Mouse (Mus musculus) midbrain, embryonic 11.5 days (tissue): Measurements from ENCODE around the gene Atg101. TPM values are rescaled to one million over a fixed set of nuclear protein-coding genes. Genes with fewer than 3 reads are reported as not detected.

ENCODE experiments used
- ATAC-seq: fragments of 200-750 bp; cut with Nextera tagmentation; 2 replicates; pipeline ENCODE4 v1.8.0; 2017; ENCODE audit warnings: moderate TSS enrichment, moderate library complexity; ENCODE audit not compliant: low FRiP score
- DNase-seq: peaks from one replicate; pipeline ENCODE4 v3.0.0; 2015; ENCODE audit warnings: low spot score; ENCODE audit errors: missing footprints
- H3K27ac ChIP-seq: fragments of 300-500 bp; sonication (generic); 2 replicates; pipeline ENCODE4 v1.5.1; 2014; ENCODE audit warnings: low read depth, low read length
- H3K27me3 ChIP-seq: fragments of 300-500 bp; sonication (generic); 2 replicates; pipeline ENCODE4 v1.6.1; 2014; ENCODE audit warnings: mild to moderate bottlenecking, low read length, moderate library complexity, mixed read lengths; ENCODE audit not compliant: control insufficient read depth, insufficient read depth
- H3K36me3 ChIP-seq: fragments of 300-500 bp; sonication (generic); 2 replicates; pipeline ENCODE4 v1.6.1; 2014; ENCODE audit warnings: mild to moderate bottlenecking, low read length, moderate library complexity, mixed read lengths; ENCODE audit not compliant: control insufficient read depth, insufficient read depth
- H3K4me1 ChIP-seq: fragments of 300-500 bp; sonication (generic); 2 replicates; pipeline ENCODE4 v1.6.1; 2014; ENCODE audit warnings: low read length; ENCODE audit not compliant: control insufficient read depth, insufficient read depth
- H3K4me2 ChIP-seq: fragments of 300-500 bp; sonication (generic); 2 replicates; pipeline ENCODE4 v1.6.1; 2014; ENCODE audit warnings: mild to moderate bottlenecking, moderate library complexity
- H3K4me3 ChIP-seq: fragments of 300-500 bp; sonication (generic); 2 replicates; pipeline ENCODE4 v1.5.1; 2014; ENCODE audit warnings: low read depth, low read length
- H3K9ac ChIP-seq: fragments of 300-500 bp; sonication (generic); 2 replicates; pipeline ENCODE4 v1.6.1; 2014; ENCODE audit warnings: low read length
- H3K9me3 ChIP-seq: fragments of 300-500 bp; sonication (generic); 2 replicates; pipeline ENCODE4 v1.6.1; 2016; ENCODE audit warnings: low read length; ENCODE audit not compliant: control insufficient read depth
- WGBS: fragments of 180-500 bp; shearing (Covaris S2); extraction: QIAGEN DNeasy Blood & Tissue Kit; methylation state at CpG from one replicate; pipeline ENCODE4 v1.1.7; 2014; 5-methylcytosine and 5-hydroxymethylcytosine counted together
- polyA plus RNA-seq: library from polyadenylated mRNA; unstranded; fragments of >200 nt; fragmentation: Nextera tagmentation; extraction: Ambion mirVana; gene quantifications from 2 replicates; pipeline ENCODE4 v1.2.1, GENCODE M21; 2014

The Atg101 gene
- polyA plus RNA-seq, 1 experiment from 2014 or later: 67.4 TPM

DNA sequence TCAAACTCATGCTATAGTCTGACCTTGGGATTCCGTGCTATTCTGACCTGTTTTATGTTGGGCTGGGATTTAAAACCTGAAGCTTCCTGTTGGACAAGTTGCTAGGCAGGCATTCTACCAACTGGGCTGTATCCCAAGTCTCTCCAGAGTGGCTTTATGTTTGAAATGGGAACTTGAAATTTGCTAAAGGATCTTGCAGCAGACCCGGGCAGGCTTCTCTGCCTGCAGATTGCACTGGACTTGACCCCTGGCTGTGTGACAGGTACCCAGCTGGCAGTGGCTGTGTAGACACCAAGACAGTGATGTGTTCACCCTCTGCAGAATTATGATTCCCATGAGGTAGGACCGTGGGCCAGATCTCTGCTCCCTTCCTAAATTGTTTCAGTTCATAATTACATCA lies 7.9 kb downstream of the Atg101 start:
- Histone ChIP-seq H3K27ac (no peak overlapping the region), H3K9me3 (no peaks in the 10 kb centered on the region), H3K36me3 (peaks cover 3% of the 10 kb centered on the region; the same call in 1 of the 2 replicates), H3K4me3 (no peak overlapping the region), H3K4me1 (no peaks in the 10 kb centered on the region), H3K27me3 (no peaks in the 10 kb centered on the region), H3K4me2 (no peak overlapping the region), H3K9ac (no peak overlapping the region)
- WGBS: 93% methylated on average over 3 of the region's 3 CpGs
- peak; percentile 21 for DNase-seq
- ATAC-seq: no peak

DNA sequence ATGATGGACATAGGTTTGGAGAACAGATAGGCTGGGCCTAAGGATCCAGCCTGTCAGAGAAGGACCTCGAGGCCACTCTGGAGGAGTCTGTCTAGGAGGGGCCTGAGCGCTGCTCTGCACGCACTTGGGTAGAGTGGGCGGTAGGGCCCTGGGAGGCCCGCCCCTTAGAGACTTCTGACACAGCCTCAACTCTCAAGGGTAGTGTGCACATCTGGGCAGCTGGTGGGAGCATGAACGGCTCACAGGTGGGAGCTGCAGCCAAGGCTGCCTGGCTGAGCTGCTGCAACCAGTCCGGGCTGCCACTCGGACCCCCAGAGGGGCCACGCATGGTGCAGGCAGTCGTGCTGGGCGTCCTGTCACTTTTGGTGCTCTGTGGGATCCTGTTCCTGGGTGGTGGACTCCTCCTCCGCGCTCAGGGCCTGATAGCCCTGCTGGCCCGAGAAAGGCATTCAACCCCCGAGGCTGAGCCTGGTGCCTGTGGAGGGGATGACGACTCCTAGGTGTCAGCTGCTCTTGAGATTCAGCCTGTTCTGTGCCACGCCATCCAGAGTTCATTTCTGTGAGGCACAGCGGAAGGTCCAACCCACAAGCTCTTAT lies 9.1 kb downstream of the Atg101 start, which contains the start of gene 6030408B16Rik:
Gene 6030408B16Rik, plus strand, starts transcription at position 188 of the 597 bp plus-strand sequence.
- Histone ChIP-seq H3K27me3 (no peaks in the 10 kb centered on the region), H3K9ac (no peak within 1 kb of the TSS), H3K4me3 (no peak within 1 kb of the TSS), H3K4me2 (no peak within 1 kb of the TSS), H3K36me3 (peaks cover 3% of the 10 kb centered on the region; the same call in 1 of the 2 replicates), H3K27ac (no peak within 1 kb of the TSS), H3K4me1 (no peaks in the 10 kb centered on the region), H3K9me3 (no peaks in the 10 kb centered on the region)
- ATAC-seq (no peak), DNase-seq (peak; percentile 47)
- WGBS: 67% methylated on average over 18 of the region's 18 CpGs

DNA sequence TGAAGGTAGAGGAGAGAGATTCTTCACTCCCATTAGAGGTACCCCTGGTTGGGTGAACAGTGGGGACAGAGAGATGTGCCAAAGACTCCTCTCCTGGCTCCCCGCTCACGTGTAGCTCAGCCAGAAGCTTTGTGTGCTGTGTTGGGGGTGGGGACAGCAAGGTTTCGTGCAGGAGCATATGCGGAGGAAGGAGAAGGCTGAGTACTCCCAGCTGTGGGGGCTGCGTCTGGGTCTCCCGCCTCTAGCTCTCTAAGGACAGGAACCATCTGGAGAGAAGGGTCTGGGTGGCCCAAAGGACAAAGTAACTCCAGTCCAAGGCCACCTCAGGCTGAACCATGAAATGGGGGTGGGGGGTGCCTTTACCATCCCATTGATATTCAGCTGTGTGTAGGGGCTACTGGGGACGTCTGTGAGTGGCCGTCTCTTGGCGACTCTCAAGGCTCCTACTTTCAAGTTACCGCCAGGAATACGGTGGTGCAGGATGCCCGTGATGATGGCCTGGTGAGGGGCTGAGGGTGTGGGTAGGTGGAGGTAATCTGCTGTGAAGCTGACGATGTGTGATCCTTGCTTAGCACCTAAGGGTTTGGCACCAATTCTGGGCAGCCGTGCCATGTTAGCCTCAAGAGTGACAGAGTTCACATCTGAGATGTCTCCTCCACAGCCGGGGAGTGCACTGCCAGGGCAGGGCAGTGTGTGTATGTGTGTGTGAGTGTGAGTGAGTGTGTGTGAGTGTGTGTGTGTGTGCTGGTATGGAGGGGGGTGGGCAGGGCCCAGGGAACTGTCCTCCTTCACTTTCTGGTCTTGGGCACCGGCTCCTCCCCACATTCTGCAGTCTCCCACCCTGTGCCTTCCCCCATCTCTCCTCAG lies 10.2 kb downstream of the Atg101 start:
- peak; percentile 59 for DNase-seq
- H3K27me3 ChIP-seq: no peaks in the 10 kb centered on the region
- no peak overlapping the region for H3K9ac ChIP-seq
- H3K4me3 ChIP-seq: no peak overlapping the region
- 66% methylated on average over 16 of the region's 16 CpGs for WGBS
- ATAC-seq: no peak
- H3K4me2 ChIP-seq: no peak overlapping the region
- H3K9me3 ChIP-seq: no peaks in the 10 kb centered on the region
- H3K27ac ChIP-seq: no peak overlapping the region
- no peaks in the 10 kb centered on the region for H3K4me1 ChIP-seq
- peaks cover 1% of the 10 kb centered on the region; the same call in 1 of the 2 replicates for H3K36me3 ChIP-seq

DNA sequence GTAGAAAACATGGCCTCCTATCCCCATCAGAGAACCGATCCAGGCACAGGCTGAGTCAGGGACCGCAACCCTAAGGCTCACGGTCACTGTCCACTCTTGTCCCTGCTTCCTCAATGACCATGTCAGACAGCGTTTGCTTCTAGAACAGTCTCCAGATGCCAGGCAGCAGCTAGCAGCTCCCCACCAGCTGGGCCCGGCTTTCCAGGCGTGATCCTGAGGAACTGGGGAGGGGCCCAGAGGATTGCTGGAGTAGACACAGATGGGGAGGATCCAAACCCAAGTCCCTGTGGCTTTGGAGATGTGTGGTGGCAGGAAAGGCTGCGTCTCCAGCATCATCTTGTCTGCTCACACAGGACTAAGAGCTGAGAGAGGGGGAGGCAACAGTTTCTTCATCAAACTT lies 11.0 kb downstream of the Atg101 start:
- 81% methylated on average over 7 of the region's 7 CpGs for WGBS
- Histone ChIP-seq H3K9me3 (no peaks in the 10 kb centered on the region), H3K27ac (no peak overlapping the region), H3K4me3 (no peak overlapping the region), H3K36me3 (no peaks in the 10 kb centered on the region), H3K4me2 (no peak overlapping the region), H3K27me3 (no peaks in the 10 kb centered on the region), H3K9ac (no peak overlapping the region), H3K4me1 (no peaks in the 10 kb centered on the region)
- DNase-seq (peak; percentile 28), ATAC-seq (no peak)

DNA sequence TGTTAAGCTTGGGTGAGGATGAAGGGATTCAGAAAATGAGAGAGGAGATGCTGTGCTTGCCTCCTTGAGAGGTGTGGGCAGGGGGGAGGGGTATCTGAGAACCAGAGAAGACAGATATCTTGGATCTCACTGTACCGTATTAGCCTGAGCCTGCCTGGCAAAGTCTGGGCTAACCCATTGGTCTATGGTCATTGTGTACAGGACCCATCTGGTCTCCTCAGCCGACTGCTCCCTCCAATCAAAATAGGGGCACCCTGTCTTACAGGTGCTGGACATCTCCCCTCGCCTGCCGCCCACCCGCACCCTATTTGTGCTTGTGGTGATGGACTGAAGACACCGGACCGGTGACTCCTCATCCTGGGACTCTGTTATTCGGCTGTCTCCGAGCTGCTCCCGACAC lies 11.5 kb downstream of the Atg101 start:
- Histone ChIP-seq H3K9me3 (no peaks in the 10 kb centered on the region), H3K36me3 (no peaks in the 10 kb centered on the region), H3K9ac (no peak overlapping the region), H3K4me2 (no peak overlapping the region), H3K4me1 (no peaks in the 10 kb centered on the region), H3K27me3 (no peaks in the 10 kb centered on the region), H3K4me3 (no peak overlapping the region), H3K27ac (no peak overlapping the region)
- DNase-seq (peak; percentile 51), ATAC-seq (no peak)
- whole genome bisulfite sequencing: 91% methylated on average over 10 of the region's 10 CpGs

DNA sequence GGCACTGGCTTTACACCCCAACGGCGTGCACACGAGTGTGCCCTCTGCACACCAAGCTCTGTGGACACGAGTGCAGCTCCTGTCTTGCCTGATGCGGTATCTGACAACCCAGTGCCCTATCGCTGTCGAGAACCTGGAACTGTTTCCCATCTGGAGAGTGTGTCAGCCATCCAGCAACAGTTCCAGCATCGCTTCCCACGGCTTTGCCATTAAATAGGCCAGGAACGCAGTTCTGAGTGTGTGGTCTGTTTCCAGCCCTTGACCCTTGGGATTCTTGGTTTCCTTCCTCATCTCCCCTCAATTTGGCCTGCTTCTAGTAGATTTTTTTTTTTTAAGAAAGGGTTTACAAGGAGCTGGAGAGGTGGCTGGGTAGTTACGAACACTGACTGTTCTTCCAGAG lies 12.0 kb downstream of the Atg101 start:
- Histone ChIP-seq H3K4me3 (no peak overlapping the region), H3K9ac (no peak overlapping the region), H3K27me3 (no peaks in the 10 kb centered on the region), H3K27ac (no peak overlapping the region), H3K4me1 (no peaks in the 10 kb centered on the region), H3K9me3 (no peaks in the 10 kb centered on the region), H3K4me2 (no peak overlapping the region), H3K36me3 (no peaks in the 10 kb centered on the region)
- no peak for ATAC-seq
- DNase-seq: no peak
- 90% methylated on average over 11 of the region's 11 CpGs for WGBS

DNA sequence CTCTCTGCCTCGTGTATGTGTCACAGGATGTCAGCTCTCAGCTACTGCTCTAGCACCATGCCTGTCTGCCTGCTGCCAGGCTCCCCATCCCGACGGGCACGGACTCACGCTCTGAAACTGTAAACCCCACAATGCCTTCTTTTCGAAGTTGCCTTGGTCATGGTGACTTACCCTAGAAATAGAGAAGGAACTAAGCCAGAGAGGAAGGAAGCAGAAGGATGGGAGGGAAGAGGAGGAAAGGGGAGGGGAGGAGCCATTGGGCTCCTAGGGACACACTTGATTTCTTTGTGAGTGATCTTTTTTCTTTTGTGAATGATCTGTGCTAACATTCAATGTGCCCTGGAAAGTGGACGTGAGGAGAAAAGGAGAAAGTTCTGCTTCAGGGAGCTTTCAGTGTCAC lies 13.9 kb downstream of the Atg101 start:
- H3K27me3 ChIP-seq: no peaks in the 10 kb centered on the region
- no peak overlapping the region for H3K27ac ChIP-seq
- 29% methylated on average over 7 of the region's 7 CpGs for WGBS
- no peaks in the 10 kb centered on the region for H3K9me3 ChIP-seq
- H3K9ac ChIP-seq: no peak overlapping the region
- H3K4me1 ChIP-seq: no peaks in the 10 kb centered on the region
- no peak overlapping the region for H3K4me3 ChIP-seq
- no peaks in the 10 kb centered on the region for H3K36me3 ChIP-seq
- no peak for DNase-seq
- no peak for ATAC-seq
- H3K4me2 ChIP-seq: no peak overlapping the region

DNA sequence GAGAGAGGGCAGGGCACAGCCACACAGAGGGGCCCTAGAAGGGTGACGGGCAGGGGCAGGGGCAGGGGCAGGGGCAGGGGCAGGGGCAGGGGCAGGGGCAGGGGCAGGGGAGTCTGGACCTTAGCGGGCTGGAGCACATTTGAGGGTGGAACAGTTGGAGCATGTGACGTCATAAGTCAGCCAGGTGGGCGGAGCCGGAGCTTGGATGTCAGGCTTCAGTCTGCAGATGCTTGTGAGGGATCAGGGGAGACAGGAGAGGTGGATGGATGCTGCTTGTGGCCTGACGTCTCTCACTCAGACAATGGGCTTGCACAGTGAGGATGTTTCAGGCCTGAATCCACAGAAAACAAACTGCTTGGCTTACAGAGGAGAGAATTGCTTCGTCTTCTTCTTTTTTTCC lies 14.5 kb downstream of the Atg101 start:
- H3K27ac ChIP-seq: no peak overlapping the region
- WGBS: 15% methylated on average over 7 of the region's 7 CpGs

DNA sequence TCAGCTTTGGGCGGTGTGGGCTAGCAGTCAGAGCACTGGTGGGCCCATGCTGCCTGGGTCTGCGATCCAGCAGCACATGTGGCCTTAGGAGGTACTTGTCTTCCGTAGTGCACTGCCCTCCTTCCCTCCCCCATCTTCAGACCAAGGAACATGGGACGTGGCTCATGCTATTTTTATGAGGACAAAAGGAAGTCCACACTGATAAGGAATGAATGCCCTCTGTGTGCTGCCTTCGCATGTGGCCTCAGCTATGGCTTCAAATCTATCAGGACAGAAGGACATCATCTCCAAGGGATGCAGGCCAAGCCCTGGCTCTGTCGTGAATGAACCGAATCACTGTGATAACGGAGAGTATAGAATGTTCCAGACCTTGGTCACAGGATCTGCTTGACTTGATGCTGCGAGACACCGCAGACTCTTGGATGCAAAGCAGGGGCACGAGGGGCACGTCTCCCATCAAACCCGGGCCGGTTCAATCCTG lies 15.4 kb downstream of the Atg101 start:
- Histone ChIP-seq H3K36me3 (no peaks in the 10 kb centered on the region), H3K27me3 (no peaks in the 10 kb centered on the region), H3K4me1 (no peaks in the 10 kb centered on the region), H3K27ac (no peak overlapping the region), H3K9ac (no peak overlapping the region), H3K4me2 (no peak overlapping the region), H3K9me3 (no peaks in the 10 kb centered on the region), H3K4me3 (no peak overlapping the region)
- ATAC-seq (no peak), DNase-seq (no peak)
- WGBS: 91% methylated on average over 14 of the region's 14 CpGs

More for the DNA sequence above, 14.5 kb downstream of the Atg101 start:
- H3K36me3 ChIP-seq: no peaks in the 10 kb centered on the region
- H3K9ac ChIP-seq: 0 out of 2 replicates have a peak overlapping the region, but pooled peaks have one; percentile 25
- peak overlapping the region; percentile 23 for H3K4me2 ChIP-seq
- H3K4me1 ChIP-seq: no peaks in the 10 kb centered on the region
- H3K4me3 ChIP-seq: no peak overlapping the region
- ATAC-seq: no peak
- H3K9me3 ChIP-seq: no peaks in the 10 kb centered on the region
- no peaks in the 10 kb centered on the region for H3K27me3 ChIP-seq
- peak; percentile 89 for DNase-seq
